ENCODE assay signal across 9 mouse cellular contexts in genomic region chr14:93416752-93417151, GRCm38 (mm10).
DNase-seq lines count a peak whose midpoint lies in the region; ATAC-seq and TF ChIP-seq lines count a peak whose summit lies in the region.
"Had no signal": no experiment of that assay in that cellular context is flagged by ENCODE, and none has a peak within 500 bp of the region (broad histone marks: within the 10 kb centered on the region; RNA-seq: fewer than 3 reads in every experiment).

No protein-coding gene starts in this region.

- H3K4me2 ChIP-seq in forebrain, postnatal 0 days (ENCODE audit: low read depth) = no peak overlapping the region
- H3K4me2 ChIP-seq in intestine, embryonic 15.5 days (replicated peaks) = no peak overlapping the region

- TF ChIP-seq CTCF in forebrain, postnatal 0 days (IDR thresholded peaks at IDR 0.05; ENCODE audit: low read depth) = no peak

- no peak overlapping the region for H3K27ac ChIP-seq in forebrain, postnatal 0 days (ENCODE audit: low read depth, low read length)
- H3K27ac ChIP-seq in intestine, embryonic 15.5 days = no peak overlapping the region

- no peak overlapping the region for H3K9ac ChIP-seq in forebrain, postnatal 0 days
- no peak overlapping the region for H3K9ac ChIP-seq in intestine, embryonic 15.5 days

- ATAC-seq in forebrain, postnatal 0 days = peak; percentile 58
- ATAC-seq in intestine, embryonic 15.5 days = no peak
- no peak for ATAC-seq in megakaryocyte, adult 5-6 weeks (ENCODE audit: poor library complexity, severe bottlenecking)

- H3K9me3 ChIP-seq in forebrain, postnatal 0 days (ENCODE audit: low read length) = no peaks in the 10 kb centered on the region
- no peaks in the 10 kb centered on the region for H3K9me3 ChIP-seq in intestine, embryonic 15.5 days

- H3K4me3 ChIP-seq in forebrain, postnatal 0 days (ENCODE audit: low read depth, low read length) = no peak overlapping the region
- no peak overlapping the region for H3K4me3 ChIP-seq in intestine, embryonic 15.5 days (replicated peaks)

- DNase-seq in right cerebral cortex, adult 18-20 months = peak; percentile 17
- no peak for DNase-seq in right cerebral cortex, postnatal 25 days
- DNase-seq in forebrain, postnatal 0 days = peak; percentile 56
- DNase-seq in layer of hippocampus, postnatal 36 days = peak; percentile 38 to 40
- peak; percentile 55 for DNase-seq in right cerebral cortex, postnatal 4 days
- no peak for DNase-seq in ovary, postnatal 14 days (ENCODE audit: low spot score)
- DNase-seq: heart, postnatal 10 days had no signal

- H3K36me3 ChIP-seq in forebrain, postnatal 0 days (ENCODE audit: insufficient read depth) = no peaks in the 10 kb centered on the region
- H3K36me3 ChIP-seq in intestine, embryonic 15.5 days = no peaks in the 10 kb centered on the region

- 21% methylated on average over 3 of the region's 3 CpGs for WGBS in forebrain, postnatal 0 days
- WGBS in intestine, embryonic 15.5 days = 70% methylated on average over 3 of the region's 3 CpGs

- no peaks in the 10 kb centered on the region for H3K27me3 ChIP-seq in forebrain, postnatal 0 days (ENCODE audit: insufficient read depth, low read length)
- H3K27me3 ChIP-seq in intestine, embryonic 15.5 days (replicated peaks) = no peaks in the 10 kb centered on the region

- H3K4me1 ChIP-seq in forebrain, postnatal 0 days (ENCODE audit: insufficient read depth) = peaks cover 4% of the 10 kb centered on the region; the same call in 1 of the 2 replicates
- no peaks in the 10 kb centered on the region for H3K4me1 ChIP-seq in intestine, embryonic 15.5 days (replicated peaks)

Comparison
In these comparisons a context has a peak if more than half of its experiments do, and no peak if none do; other contexts are left out.
1. DNase-seq: peak in right cerebral cortex, adult 18-20 months (single experiment), forebrain, postnatal 0 days (single experiment), layer of hippocampus, postnatal 36 days (2 of 2) and right cerebral cortex, postnatal 4 days (single experiment); none in right cerebral cortex, postnatal 25 days (single experiment) and ovary, postnatal 14 days (single experiment).